Mouse (Mus musculus): ENCODE measurements around the gene Pip4k2c.

- TF ChIP-seq POLR2A (IDR thresholded peaks at IDR 0.05; ENCODE audit: borderline replicate concordance, extremely low read depth, insufficient read depth, insufficient read length, poor library complexity, severe bottlenecking) (no peak), CTCF (IDR thresholded peaks at IDR 0.05; ENCODE audit: borderline replicate concordance, extremely low read depth, insufficient read depth, insufficient read length) (no peak)
Observed at GRCm38 (mm10) chr10:127213704-127214421, 2.5 kb upstream of the Pip4k2c start.
